Mouse (Mus musculus): ENCODE measurements around the gene Itih5. TPM values are rescaled to one million over a fixed set of nuclear protein-coding genes. Genes with fewer than 3 reads are reported as not detected.

Itih5 gene
- total and polyA plus RNA-seq, 3 experiments: not detected

GRCm38 (mm10) chr2:10142472-10143454, 10.6 kb upstream of the Itih5 start:
- H3K27me3 ChIP-seq (ENCODE audit: control insufficient read depth in 1 of 2, insufficient read depth in 2 of 2, low read length in 2 of 2): no peaks in the 10 kb centered on the region
- no peak overlapping the region for H3K27ac ChIP-seq (ENCODE audit: control insufficient read depth, low read depth, low read length)
- DNase-seq (ENCODE audit: low read depth, low spot score): peak; percentile 83
- H3K9me3 ChIP-seq (replicated peaks; ENCODE audit: insufficient read depth, low read length): no peaks in the 10 kb centered on the region
- 0 out of 4 replicates have a peak, but pooled peaks cover 0 to 3% of the 10 kb centered on the region in 2 experiments for H3K4me1 ChIP-seq (ENCODE audit: control insufficient read depth in 1 of 2, insufficient read depth in 2 of 2, low read length in 2 of 2)
- H3K9ac ChIP-seq (ENCODE audit: control insufficient read depth, low read depth, low read length, poor library complexity, severe bottlenecking): no peak overlapping the region
- no peak overlapping the region for H3K4me3 ChIP-seq (ENCODE audit: control insufficient read depth in 1 of 2, insufficient read depth in 1 of 2, low read depth in 2 of 2, low read length in 2 of 2)
- H3K79me2 ChIP-seq (ENCODE audit: control insufficient read depth, insufficient read depth, low read length, poor library complexity): no peaks in the 10 kb centered on the region
- no peaks in the 10 kb centered on the region for H3K36me3 ChIP-seq (ENCODE audit: control insufficient read depth in 1 of 2, insufficient read depth in 2 of 2, low read length in 2 of 2)
- TF ChIP-seq ZC3H11A (IDR thresholded peaks at IDR 0.05; ENCODE audit: low read depth, low read length): peak; percentile 45
- TF ChIP-seq MAZ (IDR thresholded peaks at IDR 0.05; ENCODE audit: low read depth, low read length): no peak
- TF ChIP-seq TAL1 (IDR thresholded peaks at IDR 0.05; ENCODE audit: low read length): no peak
- no peak for TF ChIP-seq UBTF (IDR thresholded peaks at IDR 0.05; ENCODE audit: borderline replicate concordance, insufficient read depth, low read depth, low read length)
- no peak for TF ChIP-seq E2F4 (IDR thresholded peaks at IDR 0.05; ENCODE audit: borderline replicate concordance, low read depth, low read length)
- peak; percentile 82 for TF ChIP-seq SMC3 (IDR thresholded peaks at IDR 0.05; ENCODE audit: low read depth, low read length)
- peak; percentile 51 to 85 (median 58) for TF ChIP-seq CTCF (IDR thresholded peaks at IDR 0.05 in 2 of 3, conservative IDR thresholded peaks at IDR 0.05 in 1 of 3; ENCODE audit: control insufficient read depth in 1 of 3, insufficient read depth in 1 of 3, low read depth in 2 of 3, low read length in 3 of 3, poor library complexity in 1 of 3, severe bottlenecking in 1 of 3)
- TF ChIP-seq RAD21 (IDR thresholded peaks at IDR 0.05; ENCODE audit: low read depth, low read length): peak; percentile 71
- no peak for TF ChIP-seq EP300 (IDR thresholded peaks at IDR 0.05; ENCODE audit: low read depth in 1 of 2, low read length in 2 of 2)

- Histone ChIP-seq H3K27ac (ENCODE audit: control insufficient read depth, low read depth, low read length) (no peak overlapping the region), H3K9me3 (replicated peaks; ENCODE audit: insufficient read depth, low read length) (no peaks in the 10 kb centered on the region), H3K4me1 (ENCODE audit: control insufficient read depth in 1 of 2, insufficient read depth in 2 of 2, low read length in 2 of 2) (0 out of 4 replicates have a peak, but pooled peaks cover 0 to 3% of the 10 kb centered on the region in 2 experiments), H3K9ac (ENCODE audit: control insufficient read depth, low read depth, low read length, poor library complexity, severe bottlenecking) (no peak overlapping the region), H3K27me3 (ENCODE audit: control insufficient read depth in 1 of 2, insufficient read depth in 2 of 2, low read length in 2 of 2) (no peaks in the 10 kb centered on the region; a peak in 1 of 4 replicates), H3K36me3 (ENCODE audit: control insufficient read depth in 1 of 2, insufficient read depth in 2 of 2, low read length in 2 of 2) (no peaks in the 10 kb centered on the region), H3K4me3 (ENCODE audit: control insufficient read depth in 1 of 2, insufficient read depth in 1 of 2, low read depth in 2 of 2, low read length in 2 of 2) (no peak overlapping the region), H3K79me2 (ENCODE audit: control insufficient read depth, insufficient read depth, low read length, poor library complexity) (no peaks in the 10 kb centered on the region)
- no peak for DNase-seq (ENCODE audit: low read depth, low spot score)
- TF ChIP-seq POLR2A (IDR thresholded peaks at IDR 0.05; ENCODE audit: control insufficient read depth in 1 of 2, insufficient read depth in 1 of 2, low read depth in 1 of 2, low read length in 2 of 2, poor library complexity in 1 of 2) (no peak), RAD21 (IDR thresholded peaks at IDR 0.05; ENCODE audit: low read depth, low read length) (no peak), USF2 (IDR thresholded peaks at IDR 0.05; ENCODE audit: borderline replicate concordance in 1 of 2, insufficient read depth in 1 of 2, low read depth in 1 of 2, low read length in 2 of 2) (no peak), KAT2A (conservative IDR thresholded peaks at IDR 0.05; ENCODE audit: low read depth, low read length) (no peak), RCOR1 (IDR thresholded peaks at IDR 0.05; ENCODE audit: low read depth, low read length) (no peak), ZC3H11A (IDR thresholded peaks at IDR 0.05; ENCODE audit: low read depth, low read length) (no peak), NRF1 (IDR thresholded peaks at IDR 0.05; ENCODE audit: insufficient read depth, low read depth, low read length, poor library complexity, severe bottlenecking) (no peak), ZMIZ1 (IDR thresholded peaks at IDR 0.05; ENCODE audit: low read depth, low read length) (no peak), MAFK (IDR thresholded peaks at IDR 0.05; ENCODE audit: borderline replicate concordance, low read depth, low read length) (no peak), SIN3A (IDR thresholded peaks at IDR 0.05; ENCODE audit: low read length) (no peak), EP300 (IDR thresholded peaks at IDR 0.05; ENCODE audit: low read depth in 1 of 2, low read length in 2 of 2) (no peak), GATA1 (IDR thresholded peaks at IDR 0.05; ENCODE audit: low read depth, low read length) (no peak), UBTF (IDR thresholded peaks at IDR 0.05; ENCODE audit: borderline replicate concordance, insufficient read depth, low read depth, low read length) (no peak), MEF2A (IDR thresholded peaks at IDR 0.05; ENCODE audit: extremely low read depth, insufficient replicate concordance, low read depth, low read length, poor library complexity, severe bottlenecking) (no peak), NELFE (IDR thresholded peaks at IDR 0.05; ENCODE audit: low read depth, low read length) (no peak), SMC3 (IDR thresholded peaks at IDR 0.05; ENCODE audit: low read depth, low read length) (no peak), MAX (IDR thresholded peaks at IDR 0.05; ENCODE audit: low read length) (no peak), MAZ (IDR thresholded peaks at IDR 0.05; ENCODE audit: low read depth, low read length) (no peak), CHD1 (IDR thresholded peaks at IDR 0.05; ENCODE audit: low read depth, low read length) (no peak)
Observed at GRCm38 (mm10) chr2:10145514-10145913, 7.9 kb upstream of the Itih5 start.
